Mouse (Mus musculus) olfactory bulb, adult 2 months (tissue): ENCODE measurements at regions not wholly inside any gene's neighbourhood (a gene's known extent, or its start where the extent isn't known, plus 50 kb on each side); places are given as distances from the start of the nearest gene placed in this dataset.

Experiments
- CTCF ChIP-seq: fragments of 200-500 bp; IDR thresholded peaks from 2 replicates; pipeline ENCODE4 v1.5.1; 2012; ENCODE audit warnings: low read depth, mild to moderate bottlenecking, low read length, moderate library complexity; ENCODE audit not compliant: insufficient read depth
- POLR2A ChIP-seq: fragments of 200-500 bp; IDR thresholded peaks from 2 replicates; pipeline ENCODE4 v1.6.1; 2012; ENCODE audit warnings: mild to moderate bottlenecking, low read depth, low read length, moderate library complexity; ENCODE audit not compliant: insufficient read depth

DNA sequence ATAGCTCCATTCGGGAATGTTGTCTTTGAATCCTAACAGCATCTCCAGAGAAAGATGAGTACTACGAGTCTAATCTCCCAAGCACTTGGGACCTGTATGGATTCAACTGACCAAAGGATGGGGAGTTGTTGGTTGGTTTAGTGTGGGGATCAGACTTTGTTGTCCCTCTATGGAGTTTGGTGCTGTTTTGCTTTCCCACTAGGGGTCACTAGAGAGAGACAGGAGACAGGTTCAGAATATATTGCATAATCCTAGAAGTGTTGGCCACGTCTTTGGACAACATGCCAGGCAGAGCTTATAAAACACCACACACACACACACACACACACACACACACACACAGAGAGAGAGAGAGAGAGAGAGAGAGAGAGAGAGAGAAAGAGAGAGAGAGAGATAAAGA, 118.6 kb upstream of the Ercc6l2 start:
- TF ChIP-seq CTCF (no peak), POLR2A (no peak)
